Mouse (Mus musculus): ENCODE measurements around the gene Unkl. TPM values are rescaled to one million over a fixed set of nuclear protein-coding genes. Genes with fewer than 3 reads are reported as not detected.

The Unkl gene
- polyA plus RNA-seq, 1 experiment from 2014 or later: 6.0 TPM

DNA sequence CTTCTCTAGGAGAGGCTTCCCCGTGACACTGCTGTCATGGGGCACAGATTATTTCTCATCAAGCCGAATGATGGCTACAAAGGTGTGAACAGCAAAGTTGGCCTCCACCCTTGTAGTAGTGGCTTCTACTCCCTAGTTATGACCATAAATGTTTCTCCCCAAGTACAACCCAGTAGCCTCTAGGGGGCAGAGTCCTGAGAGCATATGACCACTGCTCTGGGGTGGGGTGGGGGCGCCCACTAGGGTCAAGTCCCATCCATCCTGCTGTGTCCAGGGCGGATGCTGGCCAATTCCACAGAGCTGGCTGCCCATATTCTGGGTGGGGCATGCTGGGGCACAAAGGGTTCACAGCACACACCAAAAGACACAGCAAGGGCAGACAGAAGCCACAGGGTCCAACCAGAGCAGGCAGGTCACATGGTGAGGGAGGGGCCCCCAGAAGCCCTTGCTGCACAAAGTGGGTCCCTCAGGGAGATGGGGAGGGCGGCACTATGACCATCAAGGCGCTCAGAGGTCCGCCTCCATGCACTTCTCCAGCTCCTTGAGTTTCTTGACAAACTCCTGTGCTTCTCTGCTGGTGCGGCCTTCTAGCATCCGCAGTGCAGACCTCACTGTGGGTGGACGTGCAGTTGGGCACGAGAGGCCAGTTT is 55.1 kb downstream of the Unkl start:
- peaks cover 11% of the 10 kb centered on the region for H3K36me3 ChIP-seq
- no peak overlapping the region for H3K9ac ChIP-seq
- H3K27ac ChIP-seq: no peak overlapping the region
- H3K9me3 ChIP-seq: no peaks in the 10 kb centered on the region
- H3K4me1 ChIP-seq (replicated peaks): peaks cover 11% of the 10 kb centered on the region
- no peak overlapping the region for H3K4me2 ChIP-seq (replicated peaks)
- H3K27me3 ChIP-seq (replicated peaks): no peaks in the 10 kb centered on the region
- no peak for ATAC-seq
- H3K4me3 ChIP-seq (replicated peaks): no peak overlapping the region
- 88% methylated on average over 11 of the region's 11 CpGs for WGBS

DNA sequence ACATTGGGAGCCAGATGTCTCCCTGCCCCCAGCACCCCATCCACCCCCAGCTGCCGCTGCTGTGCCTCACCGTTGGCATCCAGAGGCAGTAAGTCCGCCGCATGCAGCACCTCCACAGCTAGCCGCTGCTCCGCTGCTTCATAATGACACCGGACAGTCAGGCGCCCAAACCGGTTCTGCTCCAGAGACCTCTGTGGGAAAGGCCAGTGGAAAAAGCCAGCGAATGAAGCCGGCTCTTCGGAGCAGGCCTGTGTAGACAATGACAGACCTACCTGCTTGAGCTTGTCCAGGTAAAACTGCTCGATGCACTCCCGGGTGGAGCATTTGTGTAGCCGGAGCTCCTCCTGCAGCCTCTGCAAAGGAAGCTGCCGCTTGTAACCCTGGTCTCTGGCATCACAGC is 56.0 kb downstream of the Unkl start:
- Histone ChIP-seq H3K27me3 (replicated peaks) (no peaks in the 10 kb centered on the region), H3K4me1 (replicated peaks) (peaks cover 9% of the 10 kb centered on the region), H3K27ac (no peak overlapping the region), H3K9ac (no peak overlapping the region), H3K9me3 (no peaks in the 10 kb centered on the region), H3K36me3 (peaks cover 11% of the 10 kb centered on the region), H3K4me3 (replicated peaks) (no peak overlapping the region), H3K4me2 (replicated peaks) (no peak overlapping the region)
- ATAC-seq: no peak
- WGBS: 77% methylated on average over 16 of the region's 16 CpGs

DNA sequence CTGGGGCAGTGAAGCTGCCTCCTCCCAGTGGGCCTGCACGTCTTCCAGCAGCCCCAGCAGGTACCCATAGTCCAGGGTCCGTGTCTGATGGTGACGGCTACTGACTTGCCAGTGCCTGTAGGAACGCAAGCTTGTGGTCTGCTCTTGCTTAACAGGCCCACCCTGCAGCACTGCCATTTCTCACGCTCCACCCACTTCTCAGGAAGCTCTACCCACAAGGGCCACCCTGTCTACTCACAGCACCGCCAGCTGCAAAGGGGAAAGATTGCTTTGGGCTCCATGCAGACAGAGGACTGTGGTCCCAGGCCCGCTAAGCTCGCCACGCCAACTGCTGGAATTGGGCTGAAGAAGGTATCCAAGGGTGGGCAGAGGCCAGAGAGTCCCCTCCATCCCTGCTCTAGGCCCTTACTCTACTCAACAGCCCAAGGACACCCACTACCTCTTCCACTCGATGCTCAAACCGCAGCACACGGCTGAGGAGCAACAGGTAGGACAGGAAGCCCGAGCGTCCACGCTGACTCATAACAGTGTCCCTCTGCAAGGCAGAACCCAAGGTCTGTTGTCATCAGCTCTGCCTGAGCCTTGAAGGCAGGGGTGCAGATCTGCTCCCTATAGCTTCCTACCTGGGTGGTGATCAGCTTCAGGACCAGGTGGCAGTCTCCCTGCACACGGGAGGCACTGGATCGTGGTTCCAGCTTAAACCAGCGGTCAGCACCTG is 60.0 kb downstream of the Unkl start:
- 74% methylated on average over 18 of the region's 18 CpGs for WGBS
- Histone ChIP-seq H3K36me3 (peaks cover 7% of the 10 kb centered on the region), H3K4me1 (replicated peaks) (no peaks in the 10 kb centered on the region), H3K9ac (no peak overlapping the region), H3K4me3 (replicated peaks) (no peak overlapping the region), H3K9me3 (no peaks in the 10 kb centered on the region), H3K27ac (no peak overlapping the region), H3K4me2 (replicated peaks) (no peak overlapping the region), H3K27me3 (replicated peaks) (no peaks in the 10 kb centered on the region)
- no peak for ATAC-seq

DNA sequence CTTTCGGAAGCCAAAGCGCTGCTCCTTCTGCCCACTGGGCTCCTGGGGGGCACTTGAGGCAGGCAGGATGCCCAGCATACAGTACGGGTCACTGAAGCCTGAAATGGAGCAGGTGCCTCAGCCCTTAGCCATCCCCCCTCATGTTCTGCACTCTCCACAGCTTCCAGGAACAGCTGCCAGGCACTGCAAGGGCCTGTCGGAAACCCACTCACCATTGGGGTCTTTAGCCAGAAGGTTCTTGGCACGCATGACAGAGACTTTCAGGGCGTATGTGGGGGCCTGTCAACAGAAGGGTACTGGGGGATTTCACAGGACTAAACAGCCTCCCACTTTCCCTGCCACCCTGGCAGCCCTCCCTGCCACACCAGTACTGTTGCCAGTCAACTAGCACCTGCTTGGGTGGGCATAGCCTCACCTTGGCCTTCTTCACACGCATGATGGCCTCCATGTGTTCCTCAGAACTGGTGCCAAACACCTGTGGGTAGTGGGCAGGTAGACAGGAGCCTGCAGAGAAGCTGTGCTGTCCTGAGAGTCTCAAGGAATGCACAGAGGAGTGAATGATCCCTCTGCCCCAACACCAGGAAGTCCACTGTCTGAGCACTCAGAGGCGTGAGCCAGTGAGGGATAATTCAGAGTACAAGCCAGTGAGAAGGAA is 62.1 kb downstream of the Unkl start:
- no peak overlapping the region for H3K4me2 ChIP-seq (replicated peaks)
- H3K4me1 ChIP-seq (replicated peaks): no peaks in the 10 kb centered on the region
- 84% methylated on average over 8 of the region's 8 CpGs for WGBS
- no peak overlapping the region for H3K9ac ChIP-seq
- H3K27ac ChIP-seq: no peak overlapping the region
- H3K9me3 ChIP-seq: no peaks in the 10 kb centered on the region
- no peak overlapping the region for H3K4me3 ChIP-seq (replicated peaks)
- H3K36me3 ChIP-seq: no peaks in the 10 kb centered on the region
- H3K27me3 ChIP-seq (replicated peaks): peaks cover 18% of the 10 kb centered on the region
- ATAC-seq: no peak

DNA sequence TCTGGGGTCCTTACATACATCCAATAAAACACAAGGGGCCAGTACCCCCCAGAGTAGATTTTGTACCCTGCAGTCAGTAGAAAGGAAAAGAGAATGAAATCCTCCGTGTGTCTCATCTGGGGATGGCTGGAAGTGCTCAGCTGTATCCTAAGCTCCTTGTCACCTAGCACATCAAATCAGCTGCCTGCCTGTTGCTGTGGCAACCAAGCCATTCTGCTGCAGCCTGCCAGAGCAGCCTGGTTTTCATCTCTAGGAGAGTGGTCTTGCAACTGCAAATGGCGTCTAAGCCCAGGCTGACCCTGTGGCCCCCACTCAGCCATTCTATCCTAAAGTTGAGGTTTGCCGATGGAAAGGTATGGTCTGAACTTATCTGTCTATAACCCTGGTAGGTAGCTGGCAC is 64.4 kb downstream of the Unkl start:
- H3K4me2 ChIP-seq (replicated peaks): no peak overlapping the region
- ATAC-seq: no peak
- peaks cover 11% of the 10 kb centered on the region for H3K4me1 ChIP-seq (replicated peaks)
- no peak overlapping the region for H3K4me3 ChIP-seq (replicated peaks)
- H3K9me3 ChIP-seq: no peaks in the 10 kb centered on the region
- WGBS: 32% methylated on average over 3 of the region's 3 CpGs
- H3K36me3 ChIP-seq: no peaks in the 10 kb centered on the region
- no peak overlapping the region for H3K9ac ChIP-seq
- peaks cover 31% of the 10 kb centered on the region for H3K27me3 ChIP-seq (replicated peaks)
- H3K27ac ChIP-seq: no peak overlapping the region

DNA sequence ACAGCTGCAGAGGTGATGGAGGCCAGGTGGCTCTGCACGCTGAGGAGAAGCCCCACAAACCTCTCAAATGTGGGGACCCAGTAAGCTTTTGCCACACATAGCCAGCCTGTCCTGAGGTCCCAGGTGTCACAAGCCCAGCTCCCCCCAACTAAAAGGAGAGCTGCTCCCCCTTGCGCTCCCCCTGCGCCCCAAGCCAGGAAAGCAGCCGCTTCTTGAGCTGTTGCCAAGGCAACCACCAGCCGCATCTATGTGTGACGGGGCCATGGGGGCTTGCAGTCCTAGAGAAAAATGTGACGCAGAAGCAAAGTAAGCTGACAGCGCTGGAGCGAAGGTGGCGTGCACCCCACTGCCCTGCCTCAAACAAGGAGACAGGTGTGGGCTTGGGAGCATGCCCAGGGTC is 65.6 kb downstream of the Unkl start:
- Histone ChIP-seq H3K36me3 (no peaks in the 10 kb centered on the region), H3K27ac (no peak overlapping the region), H3K27me3 (replicated peaks) (peaks cover 31% of the 10 kb centered on the region), H3K4me3 (replicated peaks) (no peak overlapping the region), H3K9me3 (no peaks in the 10 kb centered on the region), H3K4me1 (replicated peaks) (peaks cover 14% of the 10 kb centered on the region), H3K4me2 (replicated peaks) (no peak overlapping the region), H3K9ac (no peak overlapping the region)
- WGBS: 31% methylated on average over 10 of the region's 10 CpGs
- ATAC-seq: no peak

DNA sequence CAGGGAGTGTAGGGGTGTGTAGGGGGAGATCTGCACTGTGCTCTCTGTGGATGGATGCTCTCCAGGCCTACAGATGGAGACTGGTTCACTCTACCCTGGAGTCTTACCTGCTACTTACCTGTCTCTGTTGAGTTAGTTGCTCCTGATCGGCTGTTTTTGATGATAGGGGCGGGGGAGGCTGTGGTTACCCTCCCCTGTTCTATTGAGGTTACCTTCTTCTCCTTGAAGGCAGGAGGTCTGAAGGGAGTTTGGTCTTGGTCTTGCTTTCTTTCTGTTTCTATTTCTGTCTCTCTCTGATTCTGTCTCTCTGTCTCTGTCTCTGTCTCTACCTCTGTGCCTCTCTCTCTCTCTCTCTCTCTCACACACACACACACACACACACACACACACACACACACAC is 66.9 kb downstream of the Unkl start:
- no peak overlapping the region for H3K27ac ChIP-seq
- peaks cover 14% of the 10 kb centered on the region for H3K4me1 ChIP-seq (replicated peaks)
- 79% methylated on average over 2 of the region's 2 CpGs for WGBS
- peak overlapping the region; percentile 76; the same call in 1 of the 2 replicates for H3K4me2 ChIP-seq (replicated peaks)
- H3K27me3 ChIP-seq (replicated peaks): peaks cover 31% of the 10 kb centered on the region
- no peak overlapping the region for H3K4me3 ChIP-seq (replicated peaks)
- no peak overlapping the region for H3K9ac ChIP-seq
- H3K9me3 ChIP-seq: no peaks in the 10 kb centered on the region
- peaks cover 2% of the 10 kb centered on the region; the same call in 1 of the 2 replicates for H3K36me3 ChIP-seq
- ATAC-seq: no peak

DNA sequence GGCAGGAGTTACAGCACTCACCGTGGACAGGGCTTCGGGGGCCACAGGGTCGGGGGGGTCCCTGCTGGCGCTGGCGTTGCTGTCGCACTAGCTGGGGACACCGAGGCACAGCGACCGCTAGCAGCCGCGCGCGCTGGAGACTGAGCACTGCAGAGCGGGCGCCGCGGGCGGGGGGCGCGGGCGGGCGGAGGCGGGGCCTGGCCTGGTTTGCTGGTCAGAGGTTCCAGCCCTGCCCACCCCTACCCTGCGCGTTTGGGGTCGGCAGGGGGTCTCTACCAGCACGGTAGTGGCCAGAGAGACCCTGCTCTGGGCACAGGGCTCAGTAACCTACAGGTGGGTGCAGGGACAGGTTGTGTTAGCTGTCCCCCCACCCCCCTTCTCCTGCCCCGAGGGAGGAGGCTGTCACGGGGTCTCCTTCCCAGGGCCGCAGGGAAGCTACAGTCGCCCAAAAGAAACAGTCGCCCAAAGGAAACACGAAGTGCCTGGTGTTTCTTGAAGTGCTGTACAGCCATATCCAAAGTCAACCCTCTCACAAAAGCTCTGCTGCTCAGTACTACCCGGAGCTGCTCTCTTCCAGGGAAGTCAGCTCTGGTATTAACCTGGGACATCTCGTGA is 68.0 kb downstream of the Unkl start, which contains the start of gene Baiap3:
TSS of gene Baiap3 (minus strand) at position 225 of the 615 bp plus-strand sequence.
- Histone ChIP-seq H3K36me3 (peaks cover 3% of the 10 kb centered on the region; the same call in 1 of the 2 replicates), H3K4me1 (replicated peaks) (peaks cover 14% of the 10 kb centered on the region), H3K9ac (peak within 1 kb of the TSS; percentile 31), H3K4me2 (replicated peaks) (peak within 1 kb of the TSS; percentile 76), H3K27ac (no peak within 1 kb of the TSS), H3K4me3 (replicated peaks) (peak within 1 kb of the TSS; percentile 34), H3K27me3 (replicated peaks) (peaks cover 31% of the 10 kb centered on the region), H3K9me3 (no peaks in the 10 kb centered on the region)
- 4% methylated on average over 35 of the region's 35 CpGs for WGBS
- peak; percentile 56; the same call in 1 of the 2 replicates for ATAC-seq

DNA sequence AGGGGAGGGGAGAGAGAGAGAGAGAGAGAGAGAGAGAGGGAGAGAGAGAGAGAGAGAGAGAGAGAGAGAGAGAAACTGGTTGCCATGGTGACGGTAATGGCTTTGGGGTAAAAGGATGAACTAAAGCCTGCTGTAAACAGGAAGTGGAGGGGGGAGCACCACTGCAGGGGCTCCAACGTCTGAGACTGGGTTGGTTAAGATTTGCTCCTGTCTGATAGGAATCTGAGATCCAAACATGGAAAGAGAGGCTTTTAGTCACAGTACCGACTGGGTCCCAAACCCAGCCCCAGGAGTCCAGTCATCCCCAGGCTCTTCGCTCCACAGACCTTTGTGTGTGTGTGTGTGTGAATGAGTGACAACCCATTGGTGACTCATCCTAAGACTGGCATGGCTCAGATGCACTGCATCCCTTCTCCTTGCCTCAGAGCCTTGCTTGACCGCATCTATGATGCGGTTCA is 69.6 kb downstream of the Unkl start:
- Histone ChIP-seq H3K36me3 (peaks cover 8% of the 10 kb centered on the region), H3K4me2 (replicated peaks) (no peak overlapping the region), H3K27ac (no peak overlapping the region), H3K9ac (no peak overlapping the region), H3K4me1 (replicated peaks) (peaks cover 14% of the 10 kb centered on the region), H3K27me3 (replicated peaks) (peaks cover 31% of the 10 kb centered on the region), H3K4me3 (replicated peaks) (no peak overlapping the region), H3K9me3 (no peaks in the 10 kb centered on the region)
- no peak for ATAC-seq
- 40% methylated on average over 6 of the region's 6 CpGs for WGBS

DNA sequence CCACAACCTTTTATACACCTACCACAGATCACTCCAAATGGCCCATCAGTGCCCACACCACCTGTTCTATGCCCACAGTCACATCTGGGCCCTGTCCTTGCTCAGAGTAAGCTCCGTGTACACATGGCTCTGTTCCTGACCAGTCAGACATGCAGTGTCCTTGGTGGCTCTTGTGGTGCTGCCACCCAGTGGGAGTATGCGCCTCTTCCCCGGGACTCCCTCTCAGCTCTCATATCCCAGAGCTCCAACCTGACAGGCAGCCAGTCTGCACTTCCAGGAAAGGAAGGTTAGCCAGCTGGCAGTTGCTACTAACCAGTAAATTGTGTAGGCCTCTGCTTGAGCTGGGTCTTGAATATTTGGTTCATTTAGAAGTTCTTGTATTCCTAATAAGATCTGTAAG is 76.3 kb downstream of the Unkl start:
- no peak for ATAC-seq
- no peaks in the 10 kb centered on the region for H3K27me3 ChIP-seq (replicated peaks)
- no peak overlapping the region for H3K4me2 ChIP-seq (replicated peaks)
- H3K27ac ChIP-seq: no peak overlapping the region
- H3K9ac ChIP-seq: no peak overlapping the region
- H3K36me3 ChIP-seq: peaks cover 69% of the 10 kb centered on the region
- H3K4me3 ChIP-seq (replicated peaks): no peak overlapping the region
- no peaks in the 10 kb centered on the region for H3K4me1 ChIP-seq (replicated peaks)
- 63% methylated on average over 3 of the region's 3 CpGs for WGBS
- no peaks in the 10 kb centered on the region for H3K9me3 ChIP-seq

DNA sequence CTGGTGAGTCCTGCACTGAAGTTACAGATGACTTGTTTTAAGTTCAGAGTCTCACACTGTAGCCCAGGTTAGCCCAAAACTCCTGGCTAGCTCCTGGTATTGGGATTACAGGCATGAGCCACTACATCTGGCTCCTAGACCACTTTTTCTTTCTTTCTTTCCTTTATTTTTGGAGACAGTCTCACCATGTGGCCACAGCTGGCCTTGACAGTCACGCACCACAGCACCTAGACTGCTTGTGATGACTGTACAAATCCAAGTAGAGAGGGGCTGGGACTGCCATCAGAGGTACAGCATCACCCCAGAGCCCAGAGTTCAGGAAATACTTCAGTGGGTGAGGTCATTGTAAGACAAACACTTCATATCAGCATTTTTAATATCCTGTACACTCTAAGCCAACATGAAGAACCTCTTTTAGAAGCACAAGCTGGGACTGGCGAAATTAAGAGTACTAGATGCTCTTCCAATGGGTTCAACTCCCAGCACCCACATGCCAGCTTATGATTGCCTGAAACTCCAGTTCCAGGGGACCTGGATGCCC is 82.7 kb downstream of the Unkl start:
- H3K4me2 ChIP-seq (replicated peaks): peak overlapping the region; percentile 74
- 0 out of 2 replicates have a peak overlapping the region, but pooled peaks have one; percentile 92 for H3K4me3 ChIP-seq (replicated peaks)
- no peaks in the 10 kb centered on the region for H3K27me3 ChIP-seq (replicated peaks)
- WGBS: 66% methylated on average over 2 of the region's 2 CpGs
- H3K4me1 ChIP-seq (replicated peaks): peaks cover 25% of the 10 kb centered on the region
- H3K27ac ChIP-seq: no peak overlapping the region
- H3K36me3 ChIP-seq: peaks cover 41% of the 10 kb centered on the region
- H3K9ac ChIP-seq: no peak overlapping the region; the same call in 1 of the 2 replicates
- no peak for ATAC-seq
- H3K9me3 ChIP-seq: no peaks in the 10 kb centered on the region

DNA sequence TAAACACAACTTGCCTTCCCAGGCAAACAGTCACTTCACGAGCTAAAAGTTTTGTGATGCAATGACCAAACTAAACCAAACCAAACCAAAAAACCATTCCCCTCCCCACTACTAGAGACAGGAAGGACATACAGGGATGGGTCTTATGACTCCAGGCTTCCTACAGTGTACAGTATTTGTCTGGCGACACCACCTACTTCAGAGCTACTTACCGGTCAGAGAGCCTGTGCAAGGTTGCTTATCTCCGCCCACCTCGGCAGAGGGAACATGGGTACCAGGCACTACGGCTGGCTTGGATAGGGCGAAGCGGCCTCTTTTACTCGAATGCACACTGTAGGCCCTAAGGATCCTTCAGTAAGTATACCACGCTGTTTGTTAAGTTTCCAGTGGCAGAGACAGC is 84.1 kb downstream of the Unkl start:
- WGBS: under 1% methylated on average over 10 of the region's 10 CpGs
- H3K27ac ChIP-seq: peak overlapping the region; percentile 99
- H3K4me3 ChIP-seq (replicated peaks): peak overlapping the region; percentile 92
- no peaks in the 10 kb centered on the region for H3K27me3 ChIP-seq (replicated peaks)
- H3K4me1 ChIP-seq (replicated peaks): peaks cover 25% of the 10 kb centered on the region
- H3K4me2 ChIP-seq (replicated peaks): peak overlapping the region; percentile 74
- ATAC-seq: no peak
- peak overlapping the region; percentile 100 for H3K9ac ChIP-seq
- H3K36me3 ChIP-seq: peaks cover 27% of the 10 kb centered on the region
- H3K9me3 ChIP-seq: no peaks in the 10 kb centered on the region

Data from intestine, embryonic 15.5 days (tissue).